Mouse (Mus musculus): ENCODE measurements around the gene Syp. TPM values are rescaled to one million over a fixed set of nuclear protein-coding genes. Genes with fewer than 3 reads are reported as not detected.
A peak's percentile ranks its signal among the peaks of the same experiment; 100 is the strongest.

The Syp gene
- polyA plus RNA-seq, 1 experiment = 180 TPM

GRCm38 (mm10) chrX:7665739-7666502 lies 27.6 kb downstream of the Syp start:
- DNase-seq (ENCODE audit: low read depth) = no peak
- TF ChIP-seq POLR2A (IDR thresholded peaks at IDR 0.05; ENCODE audit: borderline replicate concordance, extremely low read depth, insufficient read depth, insufficient read length, poor library complexity, severe bottlenecking) = no peak
- TF ChIP-seq CTCF (IDR thresholded peaks at IDR 0.05; ENCODE audit: borderline replicate concordance, extremely low read depth, insufficient read depth, insufficient read length) = no peak

GRCm38 (mm10) chrX:7670390-7670881 lies 32.2 kb downstream of the Syp start:
- TF ChIP-seq CTCF (IDR thresholded peaks at IDR 0.05; ENCODE audit: borderline replicate concordance, extremely low read depth, insufficient read depth, insufficient read length) = no peak
- TF ChIP-seq POLR2A (IDR thresholded peaks at IDR 0.05; ENCODE audit: borderline replicate concordance, extremely low read depth, insufficient read depth, insufficient read length, poor library complexity, severe bottlenecking) = no peak

GRCm38 (mm10) chrX:7670921-7671623 lies 32.8 kb downstream of the Syp start, which contains the start of gene Plp2:
Gene Plp2, minus strand, starts transcription at chrX:7671390.
- TF ChIP-seq POLR2A (IDR thresholded peaks at IDR 0.05; ENCODE audit: borderline replicate concordance, extremely low read depth, insufficient read depth, insufficient read length, poor library complexity, severe bottlenecking) (no peak), CTCF (IDR thresholded peaks at IDR 0.05; ENCODE audit: borderline replicate concordance, extremely low read depth, insufficient read depth, insufficient read length) (no peak)
- peak; percentile 40 for DNase-seq (ENCODE audit: low read depth)

More at GRCm38 (mm10) chrX:7670390-7670881, 32.2 kb downstream of the Syp start:
- peak; percentile 80 for DNase-seq (ENCODE audit: low read depth)

GRCm38 (mm10) chrX:7672739-7673138 lies 34.5 kb downstream of the Syp start:
- no peak for DNase-seq (ENCODE audit: low read depth)
- TF ChIP-seq CTCF (IDR thresholded peaks at IDR 0.05; ENCODE audit: borderline replicate concordance, extremely low read depth, insufficient read depth, insufficient read length) (no peak), POLR2A (IDR thresholded peaks at IDR 0.05; ENCODE audit: borderline replicate concordance, extremely low read depth, insufficient read depth, insufficient read length, poor library complexity, severe bottlenecking) (no peak)

- TF ChIP-seq POLR2A (IDR thresholded peaks at IDR 0.05; ENCODE audit: borderline replicate concordance, extremely low read depth, insufficient read depth, insufficient read length, poor library complexity, severe bottlenecking) (no peak), CTCF (IDR thresholded peaks at IDR 0.05; ENCODE audit: borderline replicate concordance, extremely low read depth, insufficient read depth, insufficient read length) (no peak)
- no peak for DNase-seq (ENCODE audit: low read depth)
Observed at GRCm38 (mm10) chrX:7673578-7674281, 35.5 kb downstream of the Syp start.

- TF ChIP-seq POLR2A (IDR thresholded peaks at IDR 0.05; ENCODE audit: borderline replicate concordance, extremely low read depth, insufficient read depth, insufficient read length, poor library complexity, severe bottlenecking) (no peak), CTCF (IDR thresholded peaks at IDR 0.05; ENCODE audit: borderline replicate concordance, extremely low read depth, insufficient read depth, insufficient read length) (no peak)
- DNase-seq (ENCODE audit: low read depth) = peak; percentile 25
Observed at GRCm38 (mm10) chrX:7674284-7675000, 36.2 kb downstream of the Syp start.

- no peak for DNase-seq (ENCODE audit: low read depth)
- TF ChIP-seq CTCF (IDR thresholded peaks at IDR 0.05; ENCODE audit: borderline replicate concordance, extremely low read depth, insufficient read depth, insufficient read length) (no peak), POLR2A (IDR thresholded peaks at IDR 0.05; ENCODE audit: borderline replicate concordance, extremely low read depth, insufficient read depth, insufficient read length, poor library complexity, severe bottlenecking) (no peak)
Observed at GRCm38 (mm10) chrX:7675001-7675380, 36.7 kb downstream of the Syp start.

GRCm38 (mm10) chrX:7678986-7679385 lies 40.7 kb downstream of the Syp start:
- no peak for TF ChIP-seq POLR2A (IDR thresholded peaks at IDR 0.05; ENCODE audit: borderline replicate concordance, extremely low read depth, insufficient read depth, insufficient read length, poor library complexity, severe bottlenecking)
- no peak for TF ChIP-seq CTCF (IDR thresholded peaks at IDR 0.05; ENCODE audit: borderline replicate concordance, extremely low read depth, insufficient read depth, insufficient read length)
- DNase-seq (ENCODE audit: low read depth) = no peak

GRCm38 (mm10) chrX:7679405-7680056 lies 41.3 kb downstream of the Syp start:
- DNase-seq (ENCODE audit: low read depth) = peak; percentile 95
- TF ChIP-seq POLR2A (IDR thresholded peaks at IDR 0.05; ENCODE audit: borderline replicate concordance, extremely low read depth, insufficient read depth, insufficient read length, poor library complexity, severe bottlenecking) = no peak
- peak; percentile 74 for TF ChIP-seq CTCF (IDR thresholded peaks at IDR 0.05; ENCODE audit: borderline replicate concordance, extremely low read depth, insufficient read depth, insufficient read length)

GRCm38 (mm10) chrX:7680057-7680412 lies 41.8 kb downstream of the Syp start:
- no peak for DNase-seq (ENCODE audit: low read depth)
- no peak for TF ChIP-seq CTCF (IDR thresholded peaks at IDR 0.05; ENCODE audit: borderline replicate concordance, extremely low read depth, insufficient read depth, insufficient read length)
- no peak for TF ChIP-seq POLR2A (IDR thresholded peaks at IDR 0.05; ENCODE audit: borderline replicate concordance, extremely low read depth, insufficient read depth, insufficient read length, poor library complexity, severe bottlenecking)
